Mouse (Mus musculus): ENCODE results near the gene 2610008E11Rik.

DNA sequence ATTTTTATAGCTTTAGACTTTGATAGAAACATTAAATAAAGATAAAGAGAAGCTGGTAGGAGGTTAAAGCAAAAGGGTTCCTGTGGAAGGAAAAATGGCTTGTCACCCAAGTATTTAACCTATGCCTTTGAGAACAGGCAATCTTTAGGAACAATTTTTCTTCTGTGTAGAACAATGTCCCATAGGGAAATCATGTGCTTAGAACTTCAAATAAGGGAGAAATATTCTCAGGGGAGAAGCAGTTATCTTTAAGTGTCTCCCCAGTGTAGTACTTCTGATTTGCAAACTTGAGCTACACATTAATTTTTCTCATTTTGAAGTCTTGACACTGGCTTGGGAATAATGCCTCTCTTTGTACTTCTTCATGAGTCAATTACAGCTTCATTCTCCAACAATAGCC, 69.0 kb downstream of the 2610008E11Rik start, which contains the start of gene Olfr57:
- no peak for TF ChIP-seq CTCF (IDR thresholded peaks at IDR 0.05; ENCODE audit: control insufficient read depth, insufficient read depth, insufficient replicate concordance, low read depth, low read length)
- TF ChIP-seq POLR2A (IDR thresholded peaks at IDR 0.05; ENCODE audit: control insufficient read depth, low read depth, low read length), result no peak

Measured in testis, adult 2 months (tissue).